Mouse (Mus musculus) forebrain, embryonic 12.5 days (tissue): Measurements from ENCODE around the gene Ankef1. TPM values are rescaled to one million over a fixed set of nuclear protein-coding genes. Genes with fewer than 3 reads are reported as not detected.

Experiments
- ATAC-seq: fragments of 200-750 bp; cut with Nextera tagmentation; 2 replicates; pipeline ENCODE4 v1.8.0; 2017; ENCODE audit warnings: moderate TSS enrichment; ENCODE audit not compliant: low FRiP score
- H3K27ac ChIP-seq: fragments of 300-500 bp; sonication (generic); 2 replicates; pipeline ENCODE4 v1.5.1; 2016; ENCODE audit warnings: mild to moderate bottlenecking
- H3K27me3 ChIP-seq: fragments of 300-500 bp; sonication (generic); 2 replicates; pipeline ENCODE4 v1.6.1; 2016; ENCODE audit warnings: mild to moderate bottlenecking
- H3K36me3 ChIP-seq: fragments of 300-500 bp; sonication (generic); replicated peaks from 2 replicates; pipeline ENCODE4 v1.6.1; 2016; ENCODE audit warnings: mild to moderate bottlenecking
- H3K4me1 ChIP-seq: fragments of 300-500 bp; sonication (generic); 2 replicates; pipeline ENCODE4 v1.6.1; 2016
- H3K4me2 ChIP-seq: fragments of 300-500 bp; sonication (generic); 2 replicates; pipeline ENCODE4 v1.6.1; 2016; ENCODE audit warnings: mild to moderate bottlenecking, moderate library complexity
- H3K4me3 ChIP-seq: fragments of 300-500 bp; sonication (generic); replicated peaks from 2 replicates; pipeline ENCODE4 v1.5.1; 2016; ENCODE audit warnings: mild to moderate bottlenecking
- H3K9ac ChIP-seq: fragments of 300-500 bp; sonication (generic); 2 replicates; pipeline ENCODE4 v1.6.1; 2016; ENCODE audit warnings: mild to moderate bottlenecking
- H3K9me3 ChIP-seq: fragments of 300-500 bp; sonication (generic); 2 replicates; pipeline ENCODE4 v1.6.1; 2016
- WGBS: fragments of 180-500 bp; shearing (Covaris S2); methylation state at CpG from one replicate; pipeline ENCODE4 v1.1.7; 2016; 5-methylcytosine and 5-hydroxymethylcytosine counted together
- polyA plus RNA-seq: library from polyadenylated mRNA; unstranded; fragments of >200 nt; fragmentation: Nextera tagmentation; extraction: Ambion mirVana; gene quantifications from 2 replicates; pipeline ENCODE4 v1.2.1, GENCODE M21; 2016

Gene Ankef1
- polyA plus RNA-seq = 0.66 and 1.0 TPM in 2 replicates

DNA sequence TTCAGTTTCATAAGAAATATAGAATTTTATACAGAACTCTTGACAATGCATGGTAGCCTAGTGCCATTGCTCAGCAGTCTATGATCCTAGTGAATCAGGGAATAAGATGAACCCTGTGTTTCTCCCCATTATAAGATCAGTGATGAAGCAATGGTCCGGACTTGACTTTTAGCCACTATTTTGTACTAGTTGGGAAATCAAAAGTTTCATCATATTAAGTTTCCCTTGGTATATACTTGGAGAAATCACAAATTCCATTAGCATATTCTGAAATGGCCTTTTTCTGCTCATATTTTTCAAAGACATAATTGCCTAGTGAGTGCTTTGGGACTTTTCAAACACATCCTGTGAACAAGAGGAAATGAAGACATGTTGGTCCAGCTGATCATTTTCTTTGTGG is at the start of gene Ankef1:
TSS of gene Ankef1 (plus strand) at position 260 of the 400 bp plus-strand sequence.
- H3K4me3 ChIP-seq = no peak within 1 kb of the TSS
- H3K27ac ChIP-seq = no peak within 1 kb of the TSS
- H3K9ac ChIP-seq = no peak within 1 kb of the TSS
- 94% methylated on average over 1 of the region's 1 CpGs for WGBS
- no peak for ATAC-seq
- no peaks in the 10 kb centered on the region for H3K9me3 ChIP-seq
- H3K36me3 ChIP-seq = no peaks in the 10 kb centered on the region
- H3K4me1 ChIP-seq = no peaks in the 10 kb centered on the region
- no peak within 1 kb of the TSS for H3K4me2 ChIP-seq
- H3K27me3 ChIP-seq = no peaks in the 10 kb centered on the region

DNA sequence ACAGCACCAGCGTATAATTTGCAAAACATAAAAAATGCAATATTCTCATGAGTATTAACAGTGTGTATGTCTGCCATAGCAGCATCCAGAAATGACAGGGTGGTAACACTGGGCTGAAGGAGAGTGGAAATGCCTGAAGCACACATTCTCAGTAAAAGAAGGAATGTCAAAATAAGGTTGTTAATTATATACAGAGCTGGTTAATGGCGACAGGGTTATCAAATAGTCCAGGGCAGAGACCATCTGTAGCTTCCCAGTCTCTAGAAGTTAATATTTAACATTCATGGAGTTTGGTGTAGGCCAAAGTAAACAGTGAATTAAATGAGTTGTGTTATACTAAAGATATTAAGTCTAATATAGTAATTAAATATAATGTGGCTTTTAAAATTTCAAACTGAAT is 45.2 kb upstream of the Ankef1 start:
- WGBS = 86% methylated on average over 2 of the region's 2 CpGs

DNA sequence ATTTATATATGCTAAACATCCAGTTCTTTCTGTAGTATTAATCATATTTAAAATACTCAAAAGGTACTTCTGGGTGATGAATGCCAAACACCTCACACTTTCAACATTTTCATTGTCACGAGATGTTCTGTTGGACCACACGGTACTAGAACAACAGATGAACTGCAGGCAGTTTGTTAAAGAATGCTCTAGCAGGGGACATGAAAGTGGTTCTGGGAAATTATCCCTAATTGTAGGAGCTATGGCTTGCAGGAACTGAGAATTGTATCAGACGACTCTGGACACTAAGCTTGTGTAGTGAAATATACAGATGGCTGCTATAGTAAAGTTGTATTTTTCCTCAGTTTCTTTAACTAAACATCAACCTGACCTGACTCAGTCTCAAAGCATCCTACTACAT is 44.8 kb upstream of the Ankef1 start:
- no peak overlapping the region for H3K4me3 ChIP-seq

More for the DNA sequence above, 45.2 kb upstream of the Ankef1 start:
- Histone ChIP-seq H3K27ac (no peak overlapping the region), H3K4me2 (no peak overlapping the region), H3K9me3 (no peaks in the 10 kb centered on the region), H3K4me3 (no peak overlapping the region), H3K27me3 (no peaks in the 10 kb centered on the region), H3K4me1 (no peaks in the 10 kb centered on the region), H3K9ac (no peak overlapping the region), H3K36me3 (no peaks in the 10 kb centered on the region)
- ATAC-seq = no peak

DNA sequence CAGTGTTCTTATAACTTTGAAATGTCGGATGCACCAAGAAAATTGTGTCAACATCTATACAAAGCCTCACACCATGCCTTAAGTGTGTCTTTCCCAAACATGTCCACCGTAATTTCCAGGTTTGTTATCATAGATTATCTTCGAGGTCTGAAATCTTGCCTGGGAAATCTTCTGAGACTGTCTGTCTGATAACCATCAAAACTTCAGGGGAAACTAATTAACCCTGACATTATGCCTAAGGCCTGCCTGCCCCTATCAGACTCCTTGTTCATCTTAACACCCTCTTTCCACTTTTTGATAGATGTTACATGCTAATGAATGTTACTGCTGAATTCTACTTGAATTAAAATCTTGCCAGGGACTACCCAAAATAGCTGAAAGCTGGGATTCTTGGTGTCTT is 24.1 kb upstream of the Ankef1 start:
- Histone ChIP-seq H3K4me3 (no peak overlapping the region), H3K4me2 (no peak overlapping the region), H3K4me1 (no peaks in the 10 kb centered on the region), H3K27me3 (no peaks in the 10 kb centered on the region), H3K9ac (no peak overlapping the region), H3K36me3 (no peaks in the 10 kb centered on the region), H3K27ac (no peak overlapping the region), H3K9me3 (no peaks in the 10 kb centered on the region)
- no peak for ATAC-seq
- WGBS = 87% methylated on average over 3 of the region's 3 CpGs

More for the DNA sequence above, 44.8 kb upstream of the Ankef1 start:
- H3K27ac ChIP-seq = no peak overlapping the region
- H3K4me1 ChIP-seq = no peaks in the 10 kb centered on the region
- no peak for ATAC-seq
- H3K4me2 ChIP-seq = no peak overlapping the region
- H3K9me3 ChIP-seq = no peaks in the 10 kb centered on the region
- H3K27me3 ChIP-seq = no peaks in the 10 kb centered on the region
- H3K9ac ChIP-seq = no peak overlapping the region
- 83% methylated on average over 3 of the region's 3 CpGs for WGBS
- no peaks in the 10 kb centered on the region for H3K36me3 ChIP-seq

DNA sequence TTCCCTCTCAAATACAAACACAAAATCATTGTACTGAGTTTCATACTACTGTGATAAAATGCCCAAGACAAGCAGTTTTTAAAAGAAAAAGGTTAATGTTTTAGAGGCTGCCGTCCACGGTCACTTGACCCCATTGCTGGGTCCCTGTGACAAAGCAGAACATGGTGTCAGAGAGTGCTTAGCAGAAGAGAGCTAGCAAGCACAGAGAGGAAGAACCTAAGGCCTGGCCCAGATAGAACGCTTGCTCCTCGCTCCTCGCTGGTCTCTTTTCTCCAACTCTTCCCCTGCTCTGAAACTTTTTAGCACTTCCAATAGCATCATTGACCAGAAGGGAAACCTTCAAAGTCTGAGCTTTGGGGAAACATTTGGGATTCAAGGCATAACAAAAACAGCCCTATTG is 19.4 kb upstream of the Ankef1 start:
- Histone ChIP-seq H3K27ac (no peak overlapping the region), H3K4me3 (no peak overlapping the region), H3K4me1 (peaks cover 3% of the 10 kb centered on the region), H3K4me2 (no peak overlapping the region), H3K27me3 (no peaks in the 10 kb centered on the region), H3K9ac (no peak overlapping the region), H3K36me3 (no peaks in the 10 kb centered on the region), H3K9me3 (no peaks in the 10 kb centered on the region)
- WGBS = 82% methylated on average over 5 of the region's 5 CpGs
- no peak for ATAC-seq

DNA sequence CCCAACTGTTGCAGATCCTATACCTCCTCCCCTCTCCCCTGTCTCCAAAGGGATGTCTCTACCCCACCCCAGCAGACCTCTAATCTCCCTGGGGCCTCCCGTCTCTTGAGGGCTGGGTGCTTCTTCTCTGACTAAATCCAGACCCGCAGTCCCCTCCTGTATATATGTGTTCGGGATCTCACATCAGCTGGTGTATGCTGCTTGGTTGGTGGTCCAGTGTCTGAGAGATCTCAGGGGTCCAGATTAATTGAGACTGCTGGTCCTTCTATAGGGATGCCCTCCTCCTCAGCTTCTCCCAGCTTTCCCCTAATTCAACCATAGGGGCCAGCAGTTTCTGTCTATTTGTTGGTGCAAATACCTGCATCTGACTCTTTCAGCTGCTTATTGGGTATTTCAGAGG is 18.7 kb upstream of the Ankef1 start:
- H3K4me1 ChIP-seq = peaks cover 3% of the 10 kb centered on the region
- no peaks in the 10 kb centered on the region for H3K9me3 ChIP-seq
- H3K27ac ChIP-seq = no peak overlapping the region
- 91% methylated on average over 3 of the region's 3 CpGs for WGBS
- H3K9ac ChIP-seq = no peak overlapping the region
- H3K4me2 ChIP-seq = no peak overlapping the region
- H3K4me3 ChIP-seq = no peak overlapping the region
- ATAC-seq = no peak
- H3K36me3 ChIP-seq = no peaks in the 10 kb centered on the region
- H3K27me3 ChIP-seq = no peaks in the 10 kb centered on the region

DNA sequence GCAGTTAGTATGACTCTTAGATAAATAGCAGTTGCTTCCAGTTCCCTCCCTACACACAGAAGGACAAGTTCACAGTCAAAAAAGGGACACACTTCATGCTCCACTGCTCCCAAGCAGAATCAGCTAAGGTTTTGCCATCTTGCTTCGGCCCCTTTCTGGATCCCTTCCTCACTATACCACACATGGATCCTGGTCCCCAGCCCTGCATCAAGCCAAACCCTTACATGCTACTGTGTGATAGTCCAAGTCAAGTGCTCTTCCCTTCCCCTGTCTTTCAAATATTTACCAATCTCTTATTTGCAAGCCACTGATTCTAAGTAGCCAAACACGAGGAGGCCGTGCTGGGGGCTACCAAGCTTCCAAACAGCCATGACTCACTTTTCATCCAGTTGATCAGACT is 16.8 kb upstream of the Ankef1 start:
- ATAC-seq = no peak
- H3K27ac ChIP-seq = no peak overlapping the region
- H3K4me2 ChIP-seq = no peak overlapping the region
- no peak overlapping the region for H3K9ac ChIP-seq
- peaks cover 3% of the 10 kb centered on the region for H3K4me1 ChIP-seq
- no peaks in the 10 kb centered on the region for H3K36me3 ChIP-seq
- no peaks in the 10 kb centered on the region for H3K27me3 ChIP-seq
- H3K9me3 ChIP-seq = no peaks in the 10 kb centered on the region
- no peak overlapping the region for H3K4me3 ChIP-seq
- WGBS = 78% methylated on average over 3 of the region's 3 CpGs

DNA sequence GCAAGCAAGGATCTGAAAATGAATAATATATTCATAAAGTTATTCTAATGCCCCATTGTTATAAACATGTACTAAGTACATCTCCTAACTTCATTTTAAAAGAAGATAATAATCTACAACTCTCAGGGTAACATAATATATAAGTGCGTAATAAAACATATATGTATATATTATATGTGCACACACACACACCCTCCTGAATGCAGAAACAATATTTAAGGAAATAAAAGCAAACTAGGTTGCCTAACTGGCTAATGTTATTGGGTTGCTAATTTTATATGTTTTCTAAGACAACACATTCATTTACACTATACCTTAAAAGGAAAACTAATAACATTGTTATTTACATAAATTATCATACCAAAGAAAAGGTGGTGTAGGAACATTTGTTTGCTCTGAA is 16.3 kb upstream of the Ankef1 start:
- WGBS = 98% methylated on average over 1 of the region's 1 CpGs
- H3K4me2 ChIP-seq = no peak overlapping the region
- H3K9ac ChIP-seq = no peak overlapping the region
- peak; percentile 60 for ATAC-seq
- no peak overlapping the region for H3K4me3 ChIP-seq
- H3K27me3 ChIP-seq = no peaks in the 10 kb centered on the region
- H3K36me3 ChIP-seq = no peaks in the 10 kb centered on the region
- no peak overlapping the region for H3K27ac ChIP-seq
- H3K4me1 ChIP-seq = peaks cover 3% of the 10 kb centered on the region
- no peaks in the 10 kb centered on the region for H3K9me3 ChIP-seq

DNA sequence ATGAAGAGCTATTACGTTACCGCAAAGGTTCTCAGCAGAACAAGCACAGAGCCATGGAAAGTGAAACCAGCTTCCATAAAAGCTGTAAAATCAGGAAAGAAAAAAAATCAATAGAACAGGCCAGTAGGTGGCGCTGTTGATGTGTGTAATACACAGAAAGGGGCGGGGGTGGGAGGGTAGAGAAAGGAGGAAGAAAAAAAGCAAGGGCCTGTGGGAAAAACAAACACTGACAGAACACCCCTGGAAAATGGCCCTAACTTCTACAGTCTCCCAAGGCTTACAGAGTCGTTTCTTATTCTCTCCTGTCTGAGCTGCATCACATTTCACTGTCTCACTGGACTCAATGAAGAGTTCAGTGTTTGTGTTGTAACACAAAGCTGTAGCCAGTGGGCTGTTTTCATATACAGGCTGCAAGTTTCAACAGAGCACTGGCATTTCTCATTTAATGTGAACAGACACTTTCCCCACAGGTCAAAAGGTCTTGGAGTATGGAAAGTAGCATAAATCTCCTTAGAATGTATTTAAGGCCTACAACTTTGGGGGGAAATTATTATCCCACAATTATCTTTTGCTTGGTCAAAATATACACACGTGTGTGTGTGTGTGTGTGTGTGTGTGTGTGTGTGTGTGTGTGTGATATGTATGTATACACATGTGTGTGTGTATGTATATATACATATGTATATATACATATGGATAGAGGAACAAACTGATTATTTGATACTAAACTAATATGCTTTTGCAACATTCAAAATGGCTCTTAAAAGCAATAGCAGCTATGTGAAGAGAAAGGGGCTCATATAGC is 15.7 kb upstream of the Ankef1 start:
- Histone ChIP-seq H3K27ac (no peak overlapping the region), H3K9ac (no peak overlapping the region), H3K36me3 (no peaks in the 10 kb centered on the region), H3K4me1 (peaks cover 3% of the 10 kb centered on the region), H3K9me3 (no peaks in the 10 kb centered on the region), H3K4me3 (no peak overlapping the region), H3K27me3 (no peaks in the 10 kb centered on the region), H3K4me2 (no peak overlapping the region)
- WGBS = 16% methylated on average over 6 of the region's 6 CpGs
- ATAC-seq = peak; percentile 81

DNA sequence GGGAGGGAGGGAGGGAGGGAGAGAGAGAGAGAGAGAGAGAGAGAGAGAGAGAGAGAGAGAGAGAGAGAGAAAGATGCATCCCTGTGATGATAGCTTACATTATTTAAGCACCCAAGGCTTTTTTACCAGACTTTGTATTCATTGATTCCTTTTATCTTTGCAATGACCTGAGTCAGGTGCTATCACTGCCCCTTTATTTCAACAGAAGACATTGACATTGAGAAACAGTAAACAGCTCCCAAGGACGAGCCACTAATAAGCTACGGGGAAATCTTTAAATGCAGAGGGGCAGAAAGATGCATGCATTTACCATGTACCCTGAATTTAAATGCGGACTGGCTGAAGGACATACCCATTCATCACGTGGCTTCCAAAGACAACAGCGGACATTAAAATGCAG is 14.7 kb upstream of the Ankef1 start:
- peaks cover 3% of the 10 kb centered on the region for H3K4me1 ChIP-seq
- ATAC-seq = no peak
- WGBS = 76% methylated on average over 5 of the region's 5 CpGs
- no peaks in the 10 kb centered on the region for H3K9me3 ChIP-seq
- H3K4me2 ChIP-seq = no peak overlapping the region
- H3K27ac ChIP-seq = no peak overlapping the region
- no peak overlapping the region for H3K9ac ChIP-seq
- no peaks in the 10 kb centered on the region for H3K36me3 ChIP-seq
- H3K4me3 ChIP-seq = no peak overlapping the region
- H3K27me3 ChIP-seq = no peaks in the 10 kb centered on the region

DNA sequence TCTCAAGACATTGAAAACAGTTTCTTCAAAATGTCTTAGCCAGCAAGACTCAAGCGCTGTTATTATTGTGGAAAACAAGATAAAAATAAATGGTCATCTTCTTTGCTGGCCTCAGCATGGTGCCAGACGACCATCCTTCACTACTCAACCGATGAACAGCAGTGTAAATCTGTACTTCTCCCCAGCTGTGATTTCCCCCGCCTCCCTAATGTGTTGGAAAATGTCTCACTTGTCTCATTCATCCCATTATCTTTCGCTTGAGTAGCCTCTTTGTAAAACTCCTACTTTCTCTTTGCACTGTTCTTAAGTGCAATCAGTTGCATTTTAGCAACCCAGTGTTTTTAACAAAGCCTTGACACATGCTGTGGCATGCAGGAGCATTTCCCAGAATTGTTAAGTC is 9.4 kb downstream of the Ankef1 start:
- Histone ChIP-seq H3K27ac (no peak overlapping the region), H3K9me3 (no peaks in the 10 kb centered on the region), H3K4me1 (peaks cover 7% of the 10 kb centered on the region), H3K27me3 (no peaks in the 10 kb centered on the region), H3K4me2 (no peak overlapping the region), H3K4me3 (no peak overlapping the region), H3K9ac (no peak overlapping the region), H3K36me3 (no peaks in the 10 kb centered on the region)
- ATAC-seq = peak; percentile 83
- WGBS = 10% methylated on average over 5 of the region's 5 CpGs

DNA sequence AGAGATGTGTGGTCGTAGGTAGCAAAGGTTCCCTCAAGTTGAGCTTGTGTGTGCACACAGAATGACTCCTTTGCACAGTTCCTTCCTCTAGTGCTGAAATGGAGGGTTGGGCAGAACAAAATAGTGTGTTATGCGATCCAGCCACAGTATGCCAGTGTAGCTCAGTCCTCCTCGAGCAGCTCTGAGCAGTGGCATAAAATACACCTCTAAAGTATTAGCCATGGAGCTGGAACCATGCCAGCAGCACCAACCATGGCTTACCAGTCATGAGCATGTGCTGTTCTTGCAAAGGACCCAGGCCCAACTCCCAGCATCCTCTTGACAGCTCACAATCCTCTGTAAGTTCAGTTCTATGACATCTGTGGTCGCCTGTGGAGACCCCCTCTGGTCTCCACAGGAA is 10.0 kb downstream of the Ankef1 start:
- WGBS = 56% methylated on average over 4 of the region's 4 CpGs
- no peaks in the 10 kb centered on the region for H3K36me3 ChIP-seq
- H3K4me1 ChIP-seq = peaks cover 7% of the 10 kb centered on the region
- no peaks in the 10 kb centered on the region for H3K9me3 ChIP-seq
- no peaks in the 10 kb centered on the region for H3K27me3 ChIP-seq
- no peak overlapping the region for H3K27ac ChIP-seq
- peak; percentile 54; the same call in 1 of the 2 replicates for ATAC-seq
- H3K9ac ChIP-seq = no peak overlapping the region
- H3K4me2 ChIP-seq = no peak overlapping the region
- H3K4me3 ChIP-seq = no peak overlapping the region

DNA sequence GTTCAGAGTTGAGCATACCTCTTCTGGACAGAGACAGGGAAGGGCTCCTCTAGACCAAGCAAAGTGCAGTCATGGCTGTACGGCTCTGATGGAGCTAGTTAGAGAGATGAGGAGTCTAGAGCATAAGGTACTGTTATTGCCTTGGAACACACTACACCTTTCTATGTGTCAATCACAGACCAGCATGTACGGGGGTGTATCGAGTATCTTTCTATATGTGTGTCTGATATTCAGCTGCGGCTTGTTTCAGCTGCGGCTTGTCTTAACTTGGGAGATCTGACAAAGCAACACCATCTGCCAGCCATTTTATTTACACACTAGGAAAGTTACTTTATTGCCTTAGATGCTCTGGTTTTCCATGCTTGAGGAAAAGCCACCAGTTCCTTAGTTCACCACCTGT is 11.1 kb downstream of the Ankef1 start:
- Histone ChIP-seq H3K36me3 (no peaks in the 10 kb centered on the region), H3K27me3 (no peaks in the 10 kb centered on the region), H3K27ac (no peak overlapping the region), H3K4me2 (no peak overlapping the region), H3K4me1 (peaks cover 7% of the 10 kb centered on the region), H3K4me3 (no peak overlapping the region), H3K9ac (no peak overlapping the region), H3K9me3 (no peaks in the 10 kb centered on the region)
- WGBS = 93% methylated on average over 5 of the region's 5 CpGs
- ATAC-seq = no peak
